Mouse (Mus musculus): ENCODE results near the gene Hacd2. TPM values are rescaled to one million over a fixed set of nuclear protein-coding genes. Genes with fewer than 3 reads are reported as not detected.

Hacd2 gene
- polyA plus RNA-seq, 1 experiment from 2014 or later: 25.9 TPM

DNA sequence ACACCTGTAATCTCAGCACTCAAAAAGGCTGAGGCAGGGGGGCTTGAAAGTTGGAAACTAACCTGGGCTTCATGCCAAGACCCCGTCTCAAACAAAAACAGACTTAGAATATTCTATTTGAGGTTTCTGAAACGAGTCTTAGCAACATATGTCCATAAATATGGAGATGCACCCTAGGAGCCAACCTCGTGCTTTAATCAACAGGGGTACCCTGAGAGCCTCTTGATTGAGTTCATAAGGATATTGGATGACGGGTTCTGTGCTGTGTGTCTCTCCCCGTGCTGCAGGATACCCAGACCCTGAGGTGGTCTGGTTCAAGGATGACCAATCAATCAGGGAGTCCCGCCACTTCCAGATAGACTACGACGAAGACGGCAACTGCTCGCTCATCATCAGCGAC is 22.2 kb upstream of the Hacd2 start:
- WGBS: 51% methylated on average over 11 of the region's 11 CpGs
- Histone ChIP-seq H3K4me3 (replicated peaks; ENCODE audit: low read depth, low read length) (no peak overlapping the region), H3K4me1 (ENCODE audit: control insufficient read depth, insufficient read depth, low read length) (peaks cover 5% of the 10 kb centered on the region; the same call in 1 of the 2 replicates), H3K27me3 (ENCODE audit: control insufficient read depth, insufficient read depth, low read length) (no peaks in the 10 kb centered on the region), H3K4me2 (ENCODE audit: low read length) (no peak overlapping the region), H3K27ac (replicated peaks; ENCODE audit: low read depth, low read length) (no peak overlapping the region), H3K36me3 (ENCODE audit: control insufficient read depth, insufficient read depth, low read length) (no peaks in the 10 kb centered on the region), H3K9ac (replicated peaks; ENCODE audit: low read length) (no peak overlapping the region), H3K9me3 (ENCODE audit: control insufficient read depth, low read length) (no peaks in the 10 kb centered on the region)
- ATAC-seq (ENCODE audit: low FRiP score, low TSS enrichment) (no peak), DNase-seq (no peak)

DNA sequence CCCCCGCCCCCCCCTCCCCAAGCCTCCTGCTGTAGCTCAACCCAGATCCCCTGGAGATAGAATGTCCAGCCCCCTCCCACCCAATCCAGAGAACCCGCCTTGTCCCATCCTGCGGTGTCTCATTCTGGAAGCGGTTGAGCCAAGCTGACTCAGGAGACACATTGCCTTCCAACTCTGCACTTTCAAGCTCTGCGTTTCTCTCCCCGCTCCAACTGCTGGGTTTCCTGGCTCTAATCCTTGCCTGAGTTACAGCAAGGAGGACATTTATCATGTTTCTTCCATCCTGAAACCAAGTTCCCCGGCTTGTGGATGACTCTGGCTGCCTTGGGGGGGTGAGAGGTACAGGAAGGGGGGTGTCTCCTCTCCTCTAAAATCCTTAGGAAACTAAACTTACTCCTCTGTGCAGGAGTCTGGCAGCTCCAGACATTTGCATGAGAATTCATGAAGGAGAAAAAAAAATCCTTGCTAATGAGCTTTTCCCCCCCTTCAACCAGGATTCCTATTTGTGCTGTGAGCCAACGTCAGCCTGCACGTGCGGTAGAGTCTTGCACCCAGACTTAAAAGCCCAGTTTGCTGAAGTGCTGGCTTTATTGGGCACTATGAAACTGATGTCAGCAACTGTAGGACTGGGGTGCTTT is 21.2 kb upstream of the Hacd2 start:
- WGBS: 12% methylated on average over 10 of the region's 10 CpGs
- no peak overlapping the region for H3K9ac ChIP-seq (replicated peaks; ENCODE audit: low read length)
- no peak for ATAC-seq (ENCODE audit: low FRiP score, low TSS enrichment)

DNA sequence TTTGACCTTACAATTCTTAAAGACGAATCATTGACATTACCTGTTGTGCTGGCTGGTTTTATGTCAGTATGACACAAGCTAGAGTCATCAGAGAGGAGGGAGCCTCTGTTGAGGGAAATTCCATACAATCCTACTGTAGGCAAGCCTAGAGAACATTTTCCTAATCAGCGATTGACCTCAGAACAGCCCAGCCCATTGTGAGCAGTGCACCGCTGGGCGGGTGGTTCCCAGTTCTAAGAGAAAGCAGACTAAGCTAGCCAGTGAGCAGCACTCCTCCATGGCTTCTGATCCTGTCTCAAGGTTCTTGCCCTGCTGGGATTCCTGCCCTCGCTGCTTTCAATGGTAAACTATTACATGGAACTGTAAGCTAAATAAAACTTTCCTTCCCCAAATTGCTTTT is 17.9 kb upstream of the Hacd2 start:
- no peaks in the 10 kb centered on the region for H3K9me3 ChIP-seq (ENCODE audit: control insufficient read depth, low read length)
- ATAC-seq (ENCODE audit: low FRiP score, low TSS enrichment) (no peak), DNase-seq (no peak)
- H3K4me3 ChIP-seq (replicated peaks; ENCODE audit: low read depth, low read length): no peak overlapping the region
- no peaks in the 10 kb centered on the region for H3K36me3 ChIP-seq (ENCODE audit: control insufficient read depth, insufficient read depth, low read length)
- no peaks in the 10 kb centered on the region for H3K27me3 ChIP-seq (ENCODE audit: control insufficient read depth, insufficient read depth, low read length)
- no peak overlapping the region for H3K9ac ChIP-seq (replicated peaks; ENCODE audit: low read length)
- WGBS: 76% methylated on average over 5 of the region's 5 CpGs
- peaks cover 5% of the 10 kb centered on the region; the same call in 1 of the 2 replicates for H3K4me1 ChIP-seq (ENCODE audit: control insufficient read depth, insufficient read depth, low read length)
- H3K4me2 ChIP-seq (ENCODE audit: low read length): no peak overlapping the region
- no peak overlapping the region for H3K27ac ChIP-seq (replicated peaks; ENCODE audit: low read depth, low read length)

More for the DNA sequence above, 21.2 kb upstream of the Hacd2 start:
- H3K4me2 ChIP-seq (ENCODE audit: low read length): peak overlapping the region; percentile 25
- DNase-seq: peak; percentile 55
- no peaks in the 10 kb centered on the region for H3K36me3 ChIP-seq (ENCODE audit: control insufficient read depth, insufficient read depth, low read length)
- H3K9me3 ChIP-seq (ENCODE audit: control insufficient read depth, low read length): no peaks in the 10 kb centered on the region
- no peaks in the 10 kb centered on the region for H3K27me3 ChIP-seq (ENCODE audit: control insufficient read depth, insufficient read depth, low read length)
- no peak overlapping the region for H3K27ac ChIP-seq (replicated peaks; ENCODE audit: low read depth, low read length)
- no peak overlapping the region for H3K4me3 ChIP-seq (replicated peaks; ENCODE audit: low read depth, low read length)
- H3K4me1 ChIP-seq (ENCODE audit: control insufficient read depth, insufficient read depth, low read length): peaks cover 5% of the 10 kb centered on the region; the same call in 1 of the 2 replicates

DNA sequence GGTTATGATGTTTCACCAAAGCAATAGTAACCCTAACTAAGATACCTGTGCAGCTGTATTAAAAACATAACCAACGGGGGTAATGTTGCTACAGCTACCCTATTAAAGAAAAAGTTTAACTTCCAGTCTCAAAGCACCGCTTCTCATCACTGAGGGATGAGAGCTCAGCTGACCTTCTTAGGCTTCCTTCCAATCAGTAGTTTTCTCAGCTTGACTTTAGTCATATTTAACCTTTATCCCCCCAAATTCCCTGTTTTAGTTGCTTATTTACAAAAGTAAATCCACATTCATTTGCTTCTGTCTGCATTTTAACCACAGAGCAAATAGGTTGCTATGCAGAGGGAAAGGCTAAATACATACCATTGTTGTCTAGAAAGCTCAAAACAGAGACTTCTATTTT is 17.5 kb upstream of the Hacd2 start:
- ATAC-seq (ENCODE audit: low FRiP score, low TSS enrichment): no peak
- Histone ChIP-seq H3K4me3 (replicated peaks; ENCODE audit: low read depth, low read length) (no peak overlapping the region), H3K9me3 (ENCODE audit: control insufficient read depth, low read length) (no peaks in the 10 kb centered on the region)

DNA sequence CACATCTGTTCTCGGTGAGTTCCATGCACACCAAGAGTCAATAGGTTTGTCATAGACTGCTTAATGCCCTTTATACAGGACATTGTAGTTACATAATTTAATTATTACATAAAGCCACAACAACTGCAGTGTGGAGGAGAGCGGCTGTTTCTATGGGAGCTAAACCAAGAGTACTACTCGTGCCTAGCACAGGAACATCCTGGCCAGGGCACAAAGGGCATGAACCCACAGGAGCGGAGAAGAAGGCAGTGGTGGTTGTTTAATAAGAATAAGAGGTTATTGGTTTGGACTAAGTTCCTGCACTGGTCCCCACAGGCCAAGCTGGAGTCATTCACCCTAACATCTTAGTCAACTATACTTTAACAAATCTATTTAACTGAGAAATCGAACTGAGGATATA is 16.0 kb upstream of the Hacd2 start:
- Histone ChIP-seq H3K4me2 (ENCODE audit: low read length) (no peak overlapping the region), H3K9ac (replicated peaks; ENCODE audit: low read length) (no peak overlapping the region), H3K27ac (replicated peaks; ENCODE audit: low read depth, low read length) (no peak overlapping the region), H3K9me3 (ENCODE audit: control insufficient read depth, low read length) (no peaks in the 10 kb centered on the region), H3K4me3 (replicated peaks; ENCODE audit: low read depth, low read length) (no peak overlapping the region), H3K4me1 (ENCODE audit: control insufficient read depth, insufficient read depth, low read length) (peaks cover 2% of the 10 kb centered on the region; the same call in 1 of the 2 replicates), H3K36me3 (ENCODE audit: control insufficient read depth, insufficient read depth, low read length) (no peaks in the 10 kb centered on the region), H3K27me3 (ENCODE audit: control insufficient read depth, insufficient read depth, low read length) (no peaks in the 10 kb centered on the region)
- 89% methylated on average over 5 of the region's 5 CpGs for WGBS
- no peak for ATAC-seq (ENCODE audit: low FRiP score, low TSS enrichment)
- DNase-seq: no peak

More for the DNA sequence above, 17.5 kb upstream of the Hacd2 start:
- no peaks in the 10 kb centered on the region for H3K36me3 ChIP-seq (ENCODE audit: control insufficient read depth, insufficient read depth, low read length)
- DNase-seq: no peak
- H3K4me2 ChIP-seq (ENCODE audit: low read length): no peak overlapping the region
- no peak overlapping the region for H3K9ac ChIP-seq (replicated peaks; ENCODE audit: low read length)
- H3K4me1 ChIP-seq (ENCODE audit: control insufficient read depth, insufficient read depth, low read length): peaks cover 5% of the 10 kb centered on the region; the same call in 1 of the 2 replicates
- 92% methylated on average over 2 of the region's 2 CpGs for WGBS
- no peaks in the 10 kb centered on the region for H3K27me3 ChIP-seq (ENCODE audit: control insufficient read depth, insufficient read depth, low read length)
- no peak overlapping the region for H3K27ac ChIP-seq (replicated peaks; ENCODE audit: low read depth, low read length)

DNA sequence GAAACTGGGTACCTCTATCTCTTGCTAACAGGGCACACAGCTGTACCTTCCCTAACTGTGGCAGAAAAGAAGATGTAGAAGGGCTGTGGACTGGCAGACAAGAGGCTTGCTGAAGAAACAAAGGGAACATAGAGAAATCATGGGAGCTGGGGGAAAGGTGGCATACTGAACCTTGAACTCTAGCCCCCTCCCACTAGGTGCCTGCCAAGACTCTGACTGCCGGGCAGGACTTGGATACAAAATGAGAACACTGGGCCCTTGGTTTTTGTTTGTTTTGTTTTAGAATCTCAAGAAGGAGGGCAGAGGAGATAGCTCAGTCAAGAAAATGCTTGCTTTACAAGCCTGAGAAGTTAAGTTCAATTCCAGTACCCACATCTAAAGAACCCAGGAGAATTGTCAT is 14.9 kb upstream of the Hacd2 start:
- H3K9me3 ChIP-seq (ENCODE audit: control insufficient read depth, low read length): no peaks in the 10 kb centered on the region
- no peak overlapping the region for H3K4me2 ChIP-seq (ENCODE audit: low read length)
- H3K4me1 ChIP-seq (ENCODE audit: control insufficient read depth, insufficient read depth, low read length): no peaks in the 10 kb centered on the region
- no peak overlapping the region for H3K4me3 ChIP-seq (replicated peaks; ENCODE audit: low read depth, low read length)
- no peak overlapping the region for H3K9ac ChIP-seq (replicated peaks; ENCODE audit: low read length)
- H3K27ac ChIP-seq (replicated peaks; ENCODE audit: low read depth, low read length): no peak overlapping the region
- no peak for DNase-seq
- no peaks in the 10 kb centered on the region for H3K27me3 ChIP-seq (ENCODE audit: control insufficient read depth, insufficient read depth, low read length)
- ATAC-seq (ENCODE audit: low FRiP score, low TSS enrichment): no peak
- no peaks in the 10 kb centered on the region for H3K36me3 ChIP-seq (ENCODE audit: control insufficient read depth, insufficient read depth, low read length)
- 80% methylated on average over 1 of the region's 1 CpGs for WGBS

DNA sequence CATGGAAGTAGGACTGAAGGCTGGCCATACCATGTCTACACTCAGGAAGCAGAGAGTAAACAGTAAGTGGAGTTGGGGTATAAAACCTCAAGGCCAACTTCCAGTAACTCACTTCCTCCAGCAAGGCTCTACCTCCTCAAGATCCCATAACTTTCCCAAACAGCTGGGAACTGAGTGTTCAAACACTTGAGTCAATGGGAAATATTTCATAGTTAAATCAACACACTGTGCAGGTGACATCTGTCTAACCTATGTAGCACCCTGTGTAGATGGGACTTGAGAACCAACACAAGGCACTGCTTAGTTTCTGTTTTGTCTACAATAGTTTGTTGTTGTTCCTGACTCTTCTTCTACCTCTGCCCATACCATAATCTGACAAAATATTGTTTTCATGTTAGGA is 13.8 kb upstream of the Hacd2 start:
- ATAC-seq (ENCODE audit: low FRiP score, low TSS enrichment) (no peak), DNase-seq (no peak)
- Histone ChIP-seq H3K4me2 (ENCODE audit: low read length) (no peak overlapping the region), H3K27me3 (ENCODE audit: control insufficient read depth, insufficient read depth, low read length) (no peaks in the 10 kb centered on the region), H3K4me3 (replicated peaks; ENCODE audit: low read depth, low read length) (no peak overlapping the region), H3K27ac (replicated peaks; ENCODE audit: low read depth, low read length) (no peak overlapping the region), H3K36me3 (ENCODE audit: control insufficient read depth, insufficient read depth, low read length) (no peaks in the 10 kb centered on the region), H3K9me3 (ENCODE audit: control insufficient read depth, low read length) (no peaks in the 10 kb centered on the region), H3K4me1 (ENCODE audit: control insufficient read depth, insufficient read depth, low read length) (no peaks in the 10 kb centered on the region), H3K9ac (replicated peaks; ENCODE audit: low read length) (no peak overlapping the region)

DNA sequence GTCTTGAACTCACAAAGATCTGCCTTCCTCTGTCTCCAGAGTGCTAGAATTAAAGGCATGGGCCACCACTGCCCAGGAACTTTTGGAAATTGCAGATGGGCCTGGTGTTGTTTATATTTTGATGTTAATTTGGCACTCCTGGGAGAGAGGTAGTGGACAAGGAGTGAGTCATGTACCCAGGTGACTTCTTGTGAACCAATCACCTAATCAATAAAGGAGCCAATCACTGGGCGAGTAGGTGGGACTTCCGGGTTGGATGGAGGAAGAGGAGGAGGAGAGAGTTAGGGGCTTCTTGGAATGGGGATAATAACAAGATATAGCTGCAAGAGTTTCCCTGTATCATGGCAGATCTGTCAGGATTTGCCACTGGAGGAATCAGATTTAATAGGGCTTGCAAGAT is 8.7 kb upstream of the Hacd2 start:
- H3K4me2 ChIP-seq (ENCODE audit: low read length): no peak overlapping the region
- no peaks in the 10 kb centered on the region for H3K36me3 ChIP-seq (ENCODE audit: control insufficient read depth, insufficient read depth, low read length)
- H3K27ac ChIP-seq (replicated peaks; ENCODE audit: low read depth, low read length): no peak overlapping the region
- DNase-seq (no peak), ATAC-seq (ENCODE audit: low FRiP score, low TSS enrichment) (no peak)
- H3K4me3 ChIP-seq (replicated peaks; ENCODE audit: low read depth, low read length): no peak overlapping the region
- no peak overlapping the region for H3K9ac ChIP-seq (replicated peaks; ENCODE audit: low read length)
- no peaks in the 10 kb centered on the region for H3K9me3 ChIP-seq (ENCODE audit: control insufficient read depth, low read length)
- H3K4me1 ChIP-seq (ENCODE audit: control insufficient read depth, insufficient read depth, low read length): no peaks in the 10 kb centered on the region
- H3K27me3 ChIP-seq (ENCODE audit: control insufficient read depth, insufficient read depth, low read length): 0 out of 2 replicates have a peak, but pooled peaks cover 6% of the 10 kb centered on the region
- WGBS: 90% methylated on average over 2 of the region's 2 CpGs

DNA sequence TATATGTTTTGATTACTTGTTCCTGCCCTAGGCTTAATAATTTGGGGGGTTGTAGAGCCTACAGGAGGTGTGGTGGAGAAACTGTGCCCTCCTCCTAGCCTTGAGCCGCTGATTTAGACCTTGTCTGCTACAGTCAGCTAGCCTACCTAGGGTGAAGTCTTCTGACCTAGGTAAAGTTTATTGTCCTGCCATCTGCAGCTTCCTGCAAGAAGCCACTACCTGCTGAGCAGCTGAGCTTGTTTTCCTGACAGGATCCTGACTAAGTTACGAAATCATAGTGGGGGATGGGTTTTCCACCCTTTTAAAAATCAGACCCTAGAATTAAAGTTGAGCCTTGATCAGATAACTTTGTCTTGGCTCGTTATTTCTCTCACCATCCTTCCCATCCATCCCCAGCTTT is 5.7 kb upstream of the Hacd2 start:
- no peak overlapping the region for H3K4me3 ChIP-seq (replicated peaks; ENCODE audit: low read depth, low read length)

More for the DNA sequence above, 5.7 kb upstream of the Hacd2 start:
- Histone ChIP-seq H3K27ac (replicated peaks; ENCODE audit: low read depth, low read length) (no peak overlapping the region), H3K9ac (replicated peaks; ENCODE audit: low read length) (no peak overlapping the region), H3K4me1 (ENCODE audit: control insufficient read depth, insufficient read depth, low read length) (no peaks in the 10 kb centered on the region), H3K36me3 (ENCODE audit: control insufficient read depth, insufficient read depth, low read length) (no peaks in the 10 kb centered on the region), H3K9me3 (ENCODE audit: control insufficient read depth, low read length) (no peaks in the 10 kb centered on the region), H3K27me3 (ENCODE audit: control insufficient read depth, insufficient read depth, low read length) (peaks cover 17% of the 10 kb centered on the region; the same call in 1 of the 2 replicates), H3K4me2 (ENCODE audit: low read length) (no peak overlapping the region)
- ATAC-seq (ENCODE audit: low FRiP score, low TSS enrichment) (no peak), DNase-seq (no peak)
- 67% methylated on average over 3 of the region's 3 CpGs for WGBS

All from midbrain, embryonic 14.5 days (tissue).